Mouse (Mus musculus) urinary bladder, adult 18-20 months (tissue): Measurements from ENCODE around the gene Dctn2.
A peak's percentile ranks its signal among the peaks of the same experiment; 100 is the strongest.
"Not testable (repeated sequence)": the region's sequence is repeated elsewhere in the genome, so short reads cannot be mapped to it uniquely, and the experiment has no call there.

Experiments
- DNase-seq, 2 experiments: peaks; one replicate each; pipeline ENCODE4 v3.0.0; 2022; ENCODE audit warnings: low spot score in 2 of 2, mixed read lengths in 2 of 2

The Dctn2 gene

DNA sequence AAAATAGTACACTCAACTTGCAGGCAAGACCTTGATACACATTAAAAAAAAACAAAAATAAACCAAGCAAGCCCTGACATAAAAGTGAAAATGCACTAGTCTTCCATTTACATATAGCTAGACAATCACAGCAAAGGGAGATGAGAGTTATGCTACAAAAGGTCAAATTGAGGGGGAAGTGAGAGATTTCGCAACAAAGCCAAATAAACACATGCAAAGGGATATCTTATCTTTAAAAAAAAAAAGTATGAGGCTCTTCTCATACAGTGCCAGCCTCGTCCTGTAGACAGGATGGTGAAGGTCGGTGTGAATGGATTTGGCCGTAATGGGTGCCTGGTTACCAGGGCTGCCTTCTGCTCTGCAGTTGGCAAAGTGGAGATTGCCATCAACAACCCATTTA, 46.7 kb downstream of the Dctn2 start:
- DNase-seq = no peak

DNA sequence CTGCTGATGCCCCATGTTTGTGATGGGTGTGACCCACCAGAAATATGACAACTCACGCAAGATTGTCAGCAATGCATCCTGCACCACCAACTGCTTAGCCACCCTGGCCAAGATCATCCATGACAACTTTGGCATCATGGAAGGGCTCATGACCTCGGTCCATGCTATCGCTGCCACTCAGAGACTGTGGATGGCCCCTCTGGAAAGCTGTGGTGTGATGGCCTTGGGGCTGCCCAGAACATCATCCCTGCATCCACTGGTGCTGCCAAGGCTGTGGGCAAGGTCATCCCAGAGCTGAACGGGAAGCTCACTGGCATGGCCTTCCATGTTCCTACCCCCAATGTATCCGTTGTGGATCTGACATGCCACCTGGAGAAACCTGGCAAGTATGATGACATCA, 47.3 kb downstream of the Dctn2 start:
- not testable (repeated sequence) for DNase-seq

DNA sequence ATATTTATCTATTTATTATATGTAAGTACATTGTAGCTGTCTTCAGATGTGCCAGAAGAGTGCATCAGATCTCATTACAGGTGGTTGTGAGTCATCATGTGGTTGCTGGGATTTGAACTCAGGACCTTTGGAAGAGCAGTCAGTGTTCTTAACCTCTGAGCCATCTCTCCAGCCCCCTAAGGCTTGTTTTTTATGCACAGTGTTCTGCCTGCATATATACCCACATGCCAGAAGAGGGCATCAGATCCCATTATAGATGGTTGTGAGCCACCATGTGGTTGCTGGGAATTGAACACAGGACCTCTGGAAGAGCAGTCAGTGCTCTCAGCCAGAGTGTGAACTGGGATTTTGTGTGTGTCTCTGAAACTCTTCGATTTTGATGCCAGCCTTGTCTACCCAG, 48.8 kb downstream of the Dctn2 start:
- DNase-seq = not testable (repeated sequence)

DNA sequence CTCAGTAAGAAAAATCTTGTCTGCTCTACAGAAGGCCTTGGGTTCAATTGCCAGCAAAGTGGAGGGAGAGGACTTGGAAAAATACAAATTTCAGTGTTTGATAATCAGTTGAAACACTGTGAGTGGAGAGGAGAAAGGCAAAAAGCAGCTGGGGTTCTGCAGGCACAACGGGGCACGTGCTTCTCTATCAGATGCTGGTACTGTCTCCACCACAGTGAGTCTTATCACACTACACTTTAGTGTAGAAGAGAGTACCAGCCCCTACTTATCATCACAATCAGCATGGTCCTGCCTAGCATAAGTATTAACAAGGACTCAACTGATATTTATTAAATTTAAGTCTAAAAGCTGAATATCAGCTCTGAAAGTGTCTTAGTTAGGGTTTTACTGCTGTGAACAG, 51.1 kb downstream of the Dctn2 start:
- no peak for DNase-seq

DNA sequence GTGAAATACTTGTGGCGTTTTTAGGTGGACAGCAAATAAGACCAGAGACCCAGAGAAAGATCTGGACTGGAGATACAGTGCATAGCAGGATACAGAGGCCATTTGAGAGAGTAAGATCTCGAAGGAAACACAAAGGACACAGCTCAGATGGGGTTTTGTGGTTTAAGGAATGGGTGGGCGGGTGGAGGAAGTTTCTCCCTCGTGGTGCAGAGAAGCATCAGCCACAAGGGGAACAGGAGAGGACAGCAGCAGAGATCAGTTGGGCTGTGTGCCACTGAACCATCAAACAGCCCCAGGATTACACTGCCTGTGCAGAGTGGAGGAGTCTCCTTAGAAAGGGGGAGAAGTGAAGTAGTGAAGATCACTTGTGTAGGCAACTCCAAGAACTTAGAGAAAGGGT, 51.8 kb downstream of the Dctn2 start:
- no peak for DNase-seq

DNA sequence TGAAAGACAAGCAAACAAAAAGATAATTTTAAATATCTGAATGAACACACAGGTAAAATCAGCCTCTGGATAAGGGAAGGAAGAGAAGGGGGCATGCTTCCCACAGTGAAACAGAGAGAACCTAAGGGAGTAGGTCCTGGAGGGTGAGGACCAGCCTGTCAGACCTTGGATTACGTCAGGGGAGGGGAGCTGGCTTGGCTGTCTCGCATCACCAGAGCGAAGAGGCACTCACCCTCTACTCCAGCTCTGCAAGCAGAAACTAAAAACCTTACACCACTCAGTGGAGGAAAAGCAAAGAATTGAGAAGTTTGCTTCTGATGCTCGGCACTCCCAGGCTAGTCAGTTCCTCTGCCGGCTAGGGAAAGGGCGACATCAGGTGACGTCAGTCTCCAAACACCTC, 53.8 kb downstream of the Dctn2 start:
- DNase-seq = no peak

DNA sequence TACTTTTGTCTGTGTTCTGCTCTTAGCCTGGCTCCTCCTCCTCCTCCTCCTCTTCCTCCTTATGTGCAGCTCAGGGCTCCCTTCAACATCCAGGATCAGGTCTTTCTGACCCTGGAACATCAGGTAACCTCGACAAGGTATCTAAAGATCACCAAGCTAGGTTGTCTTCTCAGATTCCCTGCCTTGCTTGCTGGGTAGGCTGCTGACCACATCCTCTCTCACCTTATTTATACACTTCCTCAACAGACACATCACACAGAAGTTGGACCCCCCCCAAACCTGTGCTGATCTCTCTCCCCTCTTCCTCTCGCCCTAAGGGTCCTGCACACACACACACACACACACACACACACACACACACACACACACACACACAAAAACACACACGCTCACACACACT, 55.5 kb downstream of the Dctn2 start, which contains the start of gene Arhgap9:
Gene Arhgap9 (plus strand): TSS at position 344 of the 400 bp plus-strand sequence.
- DNase-seq = no peak

DNA sequence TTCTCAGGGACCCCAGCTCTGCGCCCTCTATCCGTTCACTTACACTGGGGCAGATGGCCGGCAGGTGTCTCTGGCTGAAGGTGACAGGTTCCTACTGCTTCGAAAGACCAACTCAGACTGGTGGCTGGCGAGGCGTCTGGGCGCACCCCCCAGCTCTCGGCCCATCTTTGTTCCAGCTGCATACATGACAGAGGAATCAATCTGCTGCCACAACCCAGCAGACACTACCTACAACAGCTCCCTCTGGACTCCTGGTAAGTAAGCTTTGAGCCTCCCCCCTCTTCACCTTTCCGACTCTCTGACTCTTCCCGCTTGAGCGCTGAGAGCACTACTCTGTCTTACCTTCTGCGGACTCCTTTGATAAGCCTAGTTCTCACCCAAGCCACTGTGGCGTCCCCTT, 56.0 kb downstream of the Dctn2 start:
- DNase-seq = no peak

DNA sequence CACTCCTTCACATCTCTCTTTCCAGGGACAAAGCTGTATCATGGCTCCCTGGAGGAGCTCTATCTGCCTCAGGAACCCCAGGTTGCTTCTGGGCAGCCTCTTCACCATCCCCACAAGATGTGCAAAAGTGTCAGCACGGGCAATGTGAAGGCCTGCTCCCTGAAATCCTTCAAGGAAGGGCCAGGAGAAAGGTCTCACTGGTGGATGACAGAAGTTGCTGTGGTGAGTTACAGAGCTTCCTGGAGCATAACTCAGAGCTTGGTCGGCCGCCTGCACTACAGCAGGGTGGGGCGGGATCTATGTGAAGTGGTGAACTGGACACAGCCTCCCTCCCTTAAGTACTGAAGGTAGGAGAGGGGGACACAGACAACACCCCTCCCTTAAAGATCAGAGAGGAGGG, 56.5 kb downstream of the Dctn2 start:
- no peak for DNase-seq

DNA sequence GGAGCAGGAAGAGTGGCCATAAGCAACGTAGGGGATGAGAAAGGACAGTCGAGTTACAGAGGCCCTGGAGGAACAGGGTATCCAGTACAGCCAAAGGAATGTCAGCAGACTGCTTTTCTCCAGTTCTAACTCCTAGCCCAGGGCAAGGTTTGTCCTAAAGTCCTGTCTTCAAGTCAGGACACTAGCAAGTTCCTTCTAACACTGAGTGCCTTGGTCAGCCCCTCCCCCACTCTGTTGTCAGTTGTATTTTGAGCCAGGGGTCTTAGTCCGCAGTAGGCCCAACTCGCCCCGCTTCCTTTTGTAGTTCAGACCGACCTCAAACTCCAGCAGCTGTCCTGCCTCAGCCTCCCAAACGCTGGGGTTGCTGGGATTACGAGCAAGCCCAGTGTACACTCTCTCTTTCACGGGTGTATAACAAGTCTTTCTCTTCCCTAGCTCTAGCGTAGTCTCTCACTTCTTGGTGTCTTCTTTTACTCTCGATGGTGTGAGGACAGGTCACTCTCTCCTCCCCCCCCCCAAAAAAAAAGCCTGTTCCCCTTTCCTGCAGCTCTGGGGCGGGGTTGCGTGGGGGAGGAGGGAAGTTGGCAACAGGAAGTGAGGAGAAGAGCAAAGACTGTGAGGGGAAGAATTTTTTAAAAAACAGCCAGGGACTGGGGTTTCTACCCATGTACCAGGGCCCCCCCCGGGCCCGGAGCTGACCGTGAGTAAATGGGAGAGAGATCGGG, 57.1 kb downstream of the Dctn2 start:
- no peak for DNase-seq

DNA sequence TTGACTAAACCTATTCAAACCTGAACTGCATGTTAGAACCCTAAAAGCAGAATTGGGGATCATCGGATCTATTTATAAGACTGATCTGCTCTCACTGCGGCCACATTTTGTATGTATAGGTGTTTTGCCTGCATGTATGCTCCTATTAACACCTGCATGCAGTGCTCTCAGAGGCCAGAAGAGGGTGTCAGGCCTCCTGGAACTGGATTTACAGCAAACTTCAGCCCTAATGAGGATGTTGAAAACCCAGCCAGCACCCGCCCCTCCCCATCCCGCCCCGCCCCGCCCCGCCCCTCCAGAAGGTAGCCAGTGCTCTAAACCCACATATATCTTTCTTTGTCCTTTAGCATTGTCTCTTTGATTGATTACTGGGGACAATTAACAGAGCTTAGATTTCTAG, 58.3 kb downstream of the Dctn2 start:
- peak in 1 of 2 experiments; percentile 35 for DNase-seq

DNA sequence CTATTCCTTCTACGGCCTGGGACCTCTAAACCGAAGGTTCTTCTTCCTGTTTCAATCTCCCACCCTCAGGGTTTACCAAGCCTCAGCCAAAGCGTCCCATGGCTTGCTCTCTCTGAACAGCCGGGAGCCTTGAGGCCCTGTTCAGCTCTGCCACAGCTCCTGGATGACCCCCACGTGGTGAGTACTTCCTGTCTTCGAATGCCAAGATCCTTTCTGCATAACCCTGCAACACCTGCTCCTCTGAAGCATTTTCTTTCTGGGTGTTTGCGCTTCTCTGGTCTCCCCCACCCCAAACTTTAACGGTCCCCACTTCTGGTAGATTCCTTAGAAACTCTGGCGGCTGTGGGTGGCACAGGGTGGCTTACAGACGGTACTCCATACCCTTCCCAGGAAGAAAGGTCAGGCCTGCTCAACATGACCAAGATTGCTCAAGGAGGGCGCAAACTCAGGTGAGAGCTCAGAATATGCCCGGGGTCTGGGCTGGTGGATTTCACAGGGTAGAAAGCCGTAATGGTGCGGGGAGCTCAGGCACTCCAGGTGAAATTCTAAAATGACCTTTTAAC, 59.4 kb downstream of the Dctn2 start:
- DNase-seq = no peak

DNA sequence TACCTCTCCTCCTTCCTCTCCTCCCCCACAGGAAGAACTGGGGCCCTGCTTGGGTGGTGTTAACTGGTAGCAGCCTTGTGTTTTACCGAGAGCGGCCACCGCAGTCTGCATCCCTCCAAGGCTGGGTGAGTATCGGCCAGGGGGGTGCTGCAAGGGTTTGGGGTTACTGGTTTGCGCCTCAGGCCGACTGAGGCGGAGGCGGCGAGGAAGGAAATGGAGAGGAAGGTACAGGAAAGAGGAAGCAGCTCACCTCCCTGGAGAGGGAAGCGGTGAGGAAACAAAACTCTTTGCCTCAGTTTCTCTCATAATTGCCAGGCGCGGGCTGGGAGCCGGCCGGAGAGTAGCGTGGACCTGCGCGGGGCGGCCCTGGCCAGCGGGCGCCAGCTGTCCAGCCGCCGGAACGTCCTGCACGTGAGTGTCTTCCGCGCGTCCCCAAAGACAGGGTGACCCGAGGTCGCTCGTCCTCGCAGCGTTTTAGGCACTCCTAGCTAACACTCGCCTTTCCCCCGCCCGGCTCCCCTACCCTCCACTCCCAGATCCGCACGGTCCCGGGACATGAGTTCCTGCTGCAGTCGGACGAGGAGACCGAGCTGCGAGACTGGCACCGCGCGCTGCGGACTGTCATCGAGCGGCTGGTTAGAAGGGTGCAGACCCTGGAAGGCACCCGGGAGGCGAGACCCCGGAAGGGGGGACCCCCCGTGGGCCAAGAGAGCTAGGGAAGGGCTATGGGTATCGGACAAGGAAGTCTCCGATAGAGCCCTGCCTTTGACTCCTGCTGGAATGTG, 60.0 kb downstream of the Dctn2 start:
- DNase-seq = peak in 1 of 2 experiments; percentile 54

DNA sequence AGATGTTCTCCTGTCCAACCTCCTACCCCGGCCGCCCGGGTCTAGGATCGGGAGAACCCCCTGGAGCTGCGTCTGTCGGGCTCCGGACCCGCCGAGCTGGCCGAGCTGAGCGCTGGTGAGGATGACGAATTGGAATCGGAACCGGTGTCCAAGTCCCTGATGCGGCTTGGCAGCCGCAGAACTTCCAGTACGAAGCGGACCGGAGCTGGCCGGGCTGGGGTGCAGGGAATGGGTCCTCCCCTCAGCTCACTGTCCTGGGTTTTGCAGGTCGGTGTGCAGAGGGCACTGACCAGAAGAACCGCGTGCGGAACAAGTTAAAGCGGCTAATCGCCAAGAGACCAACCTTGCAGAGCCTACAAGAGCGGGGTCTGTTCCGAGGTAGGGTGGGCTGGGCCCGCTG, 60.7 kb downstream of the Dctn2 start:
- DNase-seq = no peak

DNA sequence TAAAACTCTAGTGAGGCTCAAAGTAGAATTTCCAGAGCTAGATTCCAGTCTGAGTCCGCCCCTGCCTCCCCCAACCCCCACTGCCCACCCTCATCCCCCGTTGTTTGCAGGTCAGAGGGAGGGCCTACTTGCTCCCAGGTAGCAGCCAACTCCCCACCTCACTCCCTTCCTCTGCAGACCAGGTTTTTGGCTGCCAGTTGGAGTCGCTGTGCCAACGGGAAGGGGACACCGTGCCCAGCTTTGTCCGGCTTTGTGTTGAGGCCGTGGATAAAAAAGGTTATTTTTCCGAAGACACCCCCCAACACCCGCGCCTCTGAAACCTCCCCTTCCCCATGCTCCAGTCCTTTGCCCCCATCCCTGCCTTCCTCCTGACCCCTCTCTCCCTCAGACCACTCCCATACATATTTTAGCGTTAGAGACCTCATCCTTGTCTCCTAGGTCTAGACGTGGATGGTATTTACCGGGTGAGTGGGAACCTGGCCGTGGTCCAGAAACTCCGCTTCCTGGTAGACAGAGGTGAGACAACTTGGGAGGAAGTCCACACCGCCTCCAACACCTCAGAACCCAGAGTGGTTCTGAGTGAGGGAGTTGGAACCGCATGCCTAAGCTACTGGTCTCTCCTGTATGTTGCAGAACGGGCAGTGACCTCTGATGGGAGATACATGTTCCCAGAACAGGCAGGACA, 61.4 kb downstream of the Dctn2 start:
- no peak for DNase-seq

DNA sequence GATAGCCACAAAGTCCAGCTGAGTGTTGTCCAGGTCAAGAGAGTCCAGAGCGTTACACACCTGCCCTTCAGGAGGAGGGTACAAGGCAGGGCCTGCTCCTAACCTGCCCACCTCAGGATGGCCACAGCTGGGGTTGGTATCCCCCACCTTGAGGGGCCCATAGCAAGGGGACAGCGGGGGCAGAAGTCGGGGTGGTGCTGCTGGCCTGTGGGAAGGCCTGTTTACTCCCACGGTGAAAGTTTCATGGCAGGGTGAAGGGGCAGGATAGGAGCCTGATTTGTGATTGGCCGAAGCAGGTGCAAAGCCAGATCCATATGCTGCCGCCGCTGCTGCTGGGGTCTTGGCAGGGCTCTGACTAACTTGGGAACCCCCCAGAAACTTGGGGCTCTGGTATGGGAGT, 64.0 kb downstream of the Dctn2 start:
- no peak for DNase-seq
